Mouse (Mus musculus): ENCODE results near the gene Lgr6.

Gene Lgr6

DNA sequence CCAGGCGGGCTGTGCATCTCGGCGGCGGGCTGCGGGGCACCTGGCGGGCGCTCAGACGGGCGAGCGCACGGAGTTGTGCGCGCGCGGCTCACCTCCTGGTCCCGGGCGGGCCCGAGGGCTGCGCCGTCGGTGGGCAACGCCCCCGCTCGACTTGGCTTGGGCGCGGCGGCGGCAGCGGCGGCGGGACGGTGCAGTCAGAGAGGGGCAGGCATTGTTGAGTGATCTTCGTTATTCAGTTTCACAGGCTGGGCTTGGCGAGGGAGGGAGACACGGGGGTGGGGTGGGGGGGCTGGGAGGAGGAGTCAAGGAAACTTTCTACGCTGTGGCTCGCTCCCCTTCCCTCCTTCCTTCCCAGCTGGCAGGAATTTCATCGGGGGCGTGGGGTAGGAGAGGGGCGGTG, at the start of gene Lgr6:
TSS of gene Lgr6 (minus strand) at position 153 of the 400 bp plus-strand sequence.
- peak; percentile 55 to 68 for DNase-seq

DNA sequence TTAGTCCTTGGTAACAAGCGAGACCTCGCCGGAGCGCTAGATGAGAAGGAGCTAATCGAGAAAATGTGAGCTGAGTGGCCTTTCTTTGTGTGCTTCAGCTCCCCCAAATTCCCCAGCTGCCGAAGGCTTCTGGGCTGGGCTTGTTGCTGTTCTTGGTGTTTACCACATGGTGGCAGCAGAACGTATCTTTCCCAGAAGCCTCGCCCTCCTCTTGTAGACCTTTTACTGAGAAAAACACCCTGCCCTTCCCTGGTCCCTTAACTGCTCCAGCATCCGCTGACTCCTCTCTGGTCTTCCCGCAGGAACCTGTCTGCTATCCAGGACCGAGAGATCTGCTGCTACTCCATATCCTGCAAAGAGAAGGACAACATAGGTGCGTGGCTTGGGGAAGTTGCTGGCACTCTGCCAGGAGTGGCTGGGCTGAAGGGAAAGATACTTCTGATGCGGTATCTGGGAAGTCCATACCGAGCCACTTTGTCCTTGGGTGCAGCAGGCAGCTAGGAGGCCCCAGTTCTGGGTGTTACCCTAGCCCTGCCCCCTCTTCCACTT, 49.4 kb upstream of the Lgr6 start:
- DNase-seq, result peak; percentile 74 to 84

DNA sequence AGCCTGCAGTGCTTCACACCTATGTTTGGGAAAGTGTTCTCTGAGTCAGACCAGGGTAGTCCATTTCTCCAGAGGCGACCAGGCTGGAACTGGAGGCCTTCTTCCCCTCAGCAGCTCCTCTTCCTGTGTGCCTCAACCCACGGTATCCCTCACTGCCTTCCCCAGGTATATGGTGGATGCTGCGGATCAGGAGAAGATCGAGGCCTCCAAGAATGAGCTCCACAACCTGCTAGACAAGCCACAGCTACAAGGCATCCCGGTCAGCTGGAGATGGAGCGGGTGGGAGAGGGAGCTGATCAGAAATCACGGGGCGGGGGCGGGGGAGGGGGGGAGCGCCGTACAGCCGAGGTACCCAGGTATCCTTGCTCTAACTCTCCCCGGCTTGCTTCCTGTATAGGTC, 48.9 kb upstream of the Lgr6 start:
- no peak for DNase-seq

DNA sequence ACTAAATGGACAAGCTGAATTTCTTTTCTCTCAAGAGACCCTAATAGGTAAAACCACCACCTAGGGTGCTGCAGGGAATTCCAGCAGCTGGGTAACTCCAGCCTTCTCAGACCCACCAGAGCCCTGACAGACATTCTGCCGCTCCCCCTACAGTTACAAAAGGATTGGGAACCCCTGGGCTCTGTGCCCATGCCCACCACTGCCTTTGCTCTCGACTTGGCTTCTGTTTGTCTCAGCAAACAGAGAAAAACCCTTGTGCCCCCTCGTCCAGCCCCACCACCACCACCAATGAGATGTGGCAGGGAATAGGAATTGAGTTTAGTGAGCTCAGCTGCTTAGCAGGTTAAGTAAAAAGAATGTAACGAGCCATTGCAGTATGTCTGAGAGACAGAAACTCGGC, 43.9 kb upstream of the Lgr6 start:
- no peak for DNase-seq

DNA sequence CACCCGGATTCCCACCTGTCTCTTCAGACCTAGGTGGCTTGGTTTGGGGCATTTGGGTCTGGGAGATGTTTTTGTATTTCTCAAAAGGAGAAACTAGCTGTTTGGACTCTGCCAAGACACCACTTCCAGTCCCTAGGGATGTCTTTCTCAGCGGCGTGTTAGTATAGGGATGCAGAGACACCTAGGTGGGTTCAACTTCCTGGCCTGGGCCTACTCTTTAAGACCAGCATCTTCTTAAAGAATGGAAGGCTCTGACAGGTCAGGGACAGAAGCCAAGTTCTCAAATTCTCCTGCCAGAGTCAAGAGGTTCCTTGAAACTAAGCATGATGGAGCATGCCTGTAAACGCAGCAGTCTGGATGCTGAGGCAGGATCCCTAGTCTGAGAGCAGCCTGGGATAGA, 43.4 kb upstream of the Lgr6 start:
- no peak for DNase-seq

DNA sequence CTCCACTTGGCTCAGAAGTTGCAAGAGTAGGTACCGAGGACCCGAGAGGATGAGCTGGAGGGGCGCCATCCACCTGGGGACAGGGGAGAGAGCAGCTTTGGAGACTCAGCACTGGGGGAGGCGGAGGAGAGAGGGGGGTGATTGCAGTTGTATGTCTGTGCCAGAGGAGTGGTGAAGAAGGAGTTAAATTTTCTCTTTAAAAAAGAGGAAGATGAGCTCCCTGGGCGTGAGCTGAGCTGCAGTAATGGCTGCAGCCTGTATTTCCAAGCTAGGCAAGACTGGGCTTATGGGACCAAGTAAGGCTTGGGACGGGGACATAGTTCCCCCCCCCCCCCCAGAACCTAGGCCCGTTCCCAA, 42.6 kb upstream of the Lgr6 start:
- DNase-seq, result no peak

DNA sequence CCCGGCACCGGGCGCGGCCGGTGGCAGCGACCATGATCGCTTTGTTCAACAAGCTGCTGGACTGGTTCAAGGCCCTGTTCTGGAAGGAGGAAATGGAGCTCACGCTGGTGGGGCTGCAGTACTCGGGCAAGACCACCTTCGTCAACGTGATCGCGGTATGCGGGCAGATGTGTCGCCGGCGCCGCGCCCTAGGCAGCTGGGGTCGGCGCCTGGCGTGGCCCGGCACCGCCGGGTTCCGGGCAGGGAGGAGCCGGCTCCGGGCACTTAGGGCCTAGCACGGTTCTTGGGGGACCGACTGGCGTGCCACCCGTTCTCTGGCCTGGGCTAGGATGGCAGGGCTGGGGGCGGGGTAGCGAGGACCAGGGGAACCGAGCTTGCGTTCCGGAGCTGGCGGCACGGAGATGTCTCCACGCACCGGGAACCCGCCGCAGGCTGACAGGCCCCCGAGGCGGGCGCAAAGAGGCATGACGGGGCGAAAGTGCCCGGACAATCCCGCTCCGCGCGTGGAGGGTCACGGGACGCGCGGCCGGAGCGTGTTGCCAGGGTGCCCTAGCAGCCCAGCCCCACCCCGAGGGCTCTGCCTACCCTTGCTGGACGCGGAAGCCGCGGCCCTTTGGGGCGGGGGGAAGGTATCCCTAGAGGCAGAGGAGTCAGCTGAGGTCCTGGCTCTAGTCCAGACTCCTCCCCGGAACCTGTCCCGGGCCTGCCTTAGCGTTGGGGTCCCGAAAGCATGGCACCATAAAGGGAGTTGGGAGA, 42.0 kb upstream of the Lgr6 start:
- DNase-seq, result peak; percentile 88 to 93

DNA sequence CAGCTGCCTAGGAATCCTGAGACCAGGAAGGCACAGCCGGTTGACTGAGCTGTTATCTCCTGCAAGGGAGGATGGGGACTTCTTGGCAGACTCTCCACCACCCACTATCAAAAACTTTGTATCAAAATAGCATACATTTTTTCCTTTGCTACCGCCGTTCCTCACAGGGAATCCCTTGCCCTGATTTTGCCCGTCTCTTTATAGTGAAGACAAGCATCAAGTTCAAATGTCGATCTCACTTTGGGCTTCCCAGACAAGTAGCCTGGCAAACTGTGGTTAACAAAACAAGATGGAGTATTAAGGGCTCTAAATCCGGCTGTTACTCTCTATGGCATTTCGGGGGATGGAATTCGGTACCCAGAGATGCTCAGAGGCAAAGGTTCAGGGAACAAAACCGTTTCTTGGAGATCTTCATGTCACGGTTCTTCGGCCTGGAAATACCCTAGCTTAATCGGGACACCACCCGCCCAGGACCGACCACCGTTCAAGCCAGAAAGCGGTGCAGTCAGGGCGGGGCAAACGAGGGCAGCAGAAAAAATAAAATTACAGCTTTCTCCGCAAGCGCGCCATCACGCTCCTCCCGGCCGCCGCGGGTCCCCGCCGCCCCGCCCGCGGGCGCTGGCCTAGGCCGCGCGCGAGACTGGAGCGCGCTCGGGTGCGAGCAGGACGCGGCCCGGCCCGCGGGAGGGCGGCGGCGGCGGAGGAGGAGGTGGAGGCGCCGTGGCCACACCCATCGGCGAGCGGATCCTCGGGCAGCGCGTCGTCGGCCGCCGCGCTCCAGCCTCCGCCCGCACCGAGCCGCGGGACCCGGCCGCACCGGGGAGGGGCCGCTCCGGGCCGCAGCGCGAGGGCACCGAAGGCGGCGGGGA, 41.2 kb upstream of the Lgr6 start, which contains the start of gene Arl8a:
TSS of gene Arl8a (plus strand) at position 748 of the 869 bp plus-strand sequence.
- peak; percentile 87 to 93 for DNase-seq

DNA sequence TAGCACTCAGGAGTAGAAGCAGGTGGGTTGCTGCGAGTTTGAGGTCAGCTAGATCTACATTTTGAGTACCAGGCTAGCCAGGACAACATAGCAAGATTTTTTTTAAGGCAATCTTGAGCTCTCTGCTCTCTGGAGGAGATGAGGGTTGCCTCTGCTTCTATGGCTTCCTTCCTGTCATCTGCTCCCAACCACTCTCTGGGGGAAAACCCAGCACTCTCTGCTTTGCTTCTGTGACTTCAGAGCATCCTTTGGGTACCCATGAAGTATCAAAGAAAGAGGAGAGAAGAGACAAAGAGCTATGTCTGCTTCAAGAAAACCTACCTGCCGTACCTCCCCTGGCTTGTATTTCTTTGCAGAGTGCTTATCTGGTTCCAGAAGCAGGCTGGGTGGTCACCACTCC, 38.9 kb upstream of the Lgr6 start:
- no peak for DNase-seq

DNA sequence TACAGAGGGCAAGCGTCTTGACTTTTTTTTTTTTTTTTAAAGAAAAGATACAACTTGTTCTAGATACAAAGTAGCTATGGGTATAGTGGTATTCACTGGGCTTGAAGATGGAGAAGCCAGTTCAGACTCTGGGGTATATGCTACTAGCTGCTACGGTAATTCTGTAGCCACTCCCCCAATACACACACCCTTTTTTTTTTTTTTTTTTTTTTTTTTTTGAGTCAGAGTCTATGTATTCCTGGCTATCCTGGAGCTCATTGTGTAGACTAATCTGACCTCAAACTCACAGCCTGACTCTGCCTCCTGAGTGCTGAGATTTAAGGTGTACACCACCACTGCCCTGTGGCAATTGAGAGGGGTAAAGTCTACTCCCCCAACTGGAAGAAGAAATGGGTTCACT, 37.4 kb upstream of the Lgr6 start:
- no peak for DNase-seq

DNA sequence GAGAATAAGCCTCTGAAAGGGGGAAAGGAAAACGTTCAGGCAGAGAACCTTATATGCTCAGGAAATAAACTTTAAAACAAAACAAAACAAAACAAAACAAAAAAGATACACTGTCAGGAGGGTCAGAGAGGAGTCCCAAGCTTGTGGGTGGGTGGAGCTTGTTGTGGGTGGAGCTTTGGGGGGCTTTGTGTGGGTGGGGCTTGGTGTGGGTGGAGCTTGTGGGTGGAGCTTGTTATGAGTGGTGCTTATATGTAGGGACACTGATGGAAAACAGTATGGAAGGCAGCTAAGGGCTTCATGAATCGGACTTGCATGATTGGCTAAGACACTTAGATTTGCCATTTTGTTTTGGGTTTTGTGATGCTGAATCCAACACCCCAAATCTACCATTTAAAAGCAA, 34.8 kb upstream of the Lgr6 start:
- no peak for DNase-seq

DNA sequence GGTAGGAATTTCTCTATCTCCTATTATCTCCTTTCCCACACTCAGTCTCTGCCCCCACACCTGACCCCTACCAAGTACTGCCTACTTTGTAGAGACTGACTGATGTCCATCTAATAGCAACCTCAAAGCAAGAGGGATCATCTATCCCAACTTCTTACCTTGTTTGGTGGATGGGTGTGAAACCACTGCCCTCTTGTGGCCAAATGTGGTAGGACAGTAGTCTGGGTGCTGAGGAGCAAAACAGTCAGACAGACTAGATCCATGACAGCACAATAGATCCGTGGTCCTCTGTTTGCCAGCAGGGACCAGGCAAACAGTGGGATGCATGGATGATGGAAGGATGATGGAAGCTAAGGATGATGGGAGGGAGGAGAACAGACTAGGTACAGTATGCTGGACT, 31.4 kb upstream of the Lgr6 start:
- DNase-seq, result peak; percentile 78 to 79

DNA sequence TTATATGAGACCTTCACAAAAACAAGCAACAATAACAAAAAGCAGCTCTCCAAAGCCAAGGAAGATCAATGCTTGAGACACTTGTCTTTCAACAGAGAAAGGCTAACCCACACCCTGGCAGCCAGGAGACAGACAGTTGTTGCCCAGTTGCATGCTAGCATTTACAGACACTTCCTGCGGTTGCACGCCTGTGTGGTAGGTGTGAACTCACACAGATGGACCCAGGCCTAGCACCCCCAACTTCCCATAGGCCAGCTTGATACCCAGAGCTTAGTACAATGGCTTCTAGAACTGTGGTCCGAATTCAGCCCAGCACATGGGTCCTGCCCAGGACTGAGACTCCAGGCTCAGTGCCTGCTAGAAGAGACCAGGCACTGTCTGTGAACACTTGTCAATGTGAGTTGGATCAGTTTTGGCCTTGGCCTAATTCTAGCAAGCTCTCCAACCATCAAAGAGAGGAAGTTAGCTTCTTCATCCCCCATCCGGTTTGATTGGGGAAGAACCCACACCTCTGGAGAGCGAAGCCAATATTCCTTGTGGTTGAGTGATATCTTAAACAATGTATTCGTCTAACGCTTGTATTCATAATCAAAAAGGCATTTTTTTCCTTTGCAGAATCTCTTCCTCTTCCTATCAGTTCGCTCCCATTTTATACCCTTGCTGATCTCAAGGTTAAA, 30.2 kb upstream of the Lgr6 start:
- DNase-seq, result no peak

DNA sequence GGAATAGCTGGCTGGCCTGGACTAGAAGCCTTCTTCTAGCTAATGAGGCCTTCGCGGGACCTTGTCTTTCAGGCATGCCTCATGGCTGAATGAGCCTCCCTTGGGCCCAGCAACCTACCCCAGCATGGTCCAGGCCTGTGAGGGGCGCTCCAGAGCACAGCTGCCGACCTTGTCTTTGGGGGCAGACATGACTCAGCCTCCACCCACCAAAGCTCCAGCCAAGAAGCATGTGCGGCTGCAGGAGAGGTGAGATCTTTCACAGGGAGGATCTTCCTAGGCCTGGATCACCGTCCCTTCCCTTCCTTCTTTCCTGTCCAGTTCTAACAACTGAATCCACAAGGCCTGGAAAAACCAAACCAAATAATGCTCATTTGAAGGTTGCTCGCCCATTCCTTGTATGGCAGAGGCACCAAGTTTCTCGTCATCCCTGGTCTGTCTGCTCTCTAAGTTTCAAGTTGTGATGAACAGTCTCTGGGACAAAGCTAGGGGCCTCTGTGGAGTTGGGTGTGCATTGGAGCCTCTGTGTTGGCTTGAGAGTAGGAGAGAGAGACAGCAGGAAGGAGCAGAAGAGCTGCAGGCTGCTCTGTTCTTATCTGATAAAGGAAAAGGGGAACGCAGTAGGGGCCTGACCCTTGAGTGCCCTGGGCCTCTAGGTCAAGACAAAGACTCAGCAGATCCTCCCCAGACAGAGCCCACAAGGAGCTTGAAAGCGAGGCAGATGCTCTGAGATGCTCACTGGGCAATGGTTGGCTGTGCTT, 28.8 kb upstream of the Lgr6 start:
- DNase-seq, result no peak

DNA sequence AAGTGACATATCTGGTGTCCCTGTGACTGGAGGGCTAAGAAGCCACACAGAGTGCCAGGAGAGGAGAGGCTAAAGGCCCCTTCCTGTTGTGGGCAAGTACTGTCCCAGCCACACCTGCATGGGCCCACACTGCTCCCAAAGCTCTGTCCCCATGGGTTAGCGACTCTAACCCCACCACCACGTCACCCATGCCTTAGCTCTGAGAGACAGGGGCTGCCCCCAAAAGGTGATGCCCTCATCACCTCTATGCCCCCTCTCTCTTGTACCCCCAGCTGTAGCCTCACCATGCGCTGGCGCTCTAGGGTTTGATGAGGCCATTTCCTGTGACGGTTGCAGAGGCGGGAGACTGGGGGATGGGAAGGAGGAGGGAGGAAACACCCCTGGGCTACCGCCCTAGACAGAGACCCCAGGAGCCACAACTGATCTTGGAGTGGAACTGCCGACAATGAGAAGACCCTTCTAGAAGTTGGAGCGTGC, 27.9 kb upstream of the Lgr6 start:
- DNase-seq, result peak in 1 of 2 experiments; percentile 17

DNA sequence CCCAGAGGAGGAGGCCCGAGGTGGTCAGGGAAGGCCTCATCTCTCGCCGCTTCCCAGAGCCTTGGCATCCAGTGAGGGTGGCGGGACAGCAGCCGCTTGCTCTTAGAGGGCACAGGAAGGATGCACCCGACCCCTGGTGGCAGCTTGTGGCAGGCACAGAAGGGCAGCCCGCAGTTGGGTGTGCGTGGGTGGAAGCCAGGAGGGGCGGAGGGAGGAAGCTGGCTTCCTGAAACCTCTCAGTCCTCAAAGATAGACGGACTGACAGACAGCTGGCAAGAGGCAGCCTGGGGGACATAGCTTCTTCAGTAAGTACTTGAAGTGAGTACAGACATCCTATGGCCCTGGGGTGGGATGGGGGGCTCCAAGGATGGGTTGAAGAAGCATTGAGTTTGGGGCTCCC, 27.4 kb upstream of the Lgr6 start, which contains the start of gene Ptpn7:
TSS of gene Ptpn7 (plus strand) at position 228 of the 400 bp plus-strand sequence.
- peak; percentile 86 to 91 for DNase-seq

DNA sequence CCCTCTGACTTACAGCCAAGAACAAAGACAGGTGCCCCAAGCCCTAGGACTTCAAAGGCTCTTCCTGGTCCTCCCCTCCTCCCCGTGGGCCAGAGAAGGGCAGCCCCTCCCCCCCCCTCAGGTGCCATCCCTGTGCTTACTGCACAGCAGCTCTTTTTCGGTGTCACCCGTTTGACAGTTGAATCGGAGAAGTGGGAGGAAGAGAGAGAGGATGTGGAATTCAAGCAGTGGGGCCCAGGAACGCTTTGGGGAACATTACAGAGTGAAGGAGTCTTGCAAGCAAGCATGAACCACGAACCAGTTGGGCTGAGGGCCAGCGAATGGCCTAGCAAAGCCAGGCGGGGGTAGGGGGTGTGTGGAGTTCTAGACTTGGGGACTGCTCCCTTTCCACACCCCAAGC, 26.5 kb upstream of the Lgr6 start:
- DNase-seq, result peak in 1 of 2 experiments; percentile 30

DNA sequence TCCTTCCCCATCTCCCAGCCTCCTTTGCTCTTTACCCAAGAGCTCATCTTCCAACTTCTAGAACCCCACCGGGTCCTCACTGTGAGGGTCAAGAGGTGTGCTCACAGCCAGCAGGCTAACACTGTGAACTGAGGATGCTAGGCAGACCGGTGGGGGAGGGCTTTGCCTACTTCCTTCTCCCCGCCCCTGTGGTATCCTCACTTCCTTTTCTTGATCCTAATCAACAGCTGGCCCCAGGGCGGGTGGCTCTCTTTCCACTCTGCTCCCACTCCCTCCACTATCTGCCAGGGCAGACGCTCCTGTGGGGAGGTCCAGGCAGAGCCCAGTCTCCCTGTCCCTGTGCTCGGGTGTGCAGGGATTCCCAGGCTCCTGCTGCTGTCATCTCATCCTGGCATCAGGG, 26.0 kb upstream of the Lgr6 start:
- DNase-seq, result peak; percentile 45 to 61

DNA sequence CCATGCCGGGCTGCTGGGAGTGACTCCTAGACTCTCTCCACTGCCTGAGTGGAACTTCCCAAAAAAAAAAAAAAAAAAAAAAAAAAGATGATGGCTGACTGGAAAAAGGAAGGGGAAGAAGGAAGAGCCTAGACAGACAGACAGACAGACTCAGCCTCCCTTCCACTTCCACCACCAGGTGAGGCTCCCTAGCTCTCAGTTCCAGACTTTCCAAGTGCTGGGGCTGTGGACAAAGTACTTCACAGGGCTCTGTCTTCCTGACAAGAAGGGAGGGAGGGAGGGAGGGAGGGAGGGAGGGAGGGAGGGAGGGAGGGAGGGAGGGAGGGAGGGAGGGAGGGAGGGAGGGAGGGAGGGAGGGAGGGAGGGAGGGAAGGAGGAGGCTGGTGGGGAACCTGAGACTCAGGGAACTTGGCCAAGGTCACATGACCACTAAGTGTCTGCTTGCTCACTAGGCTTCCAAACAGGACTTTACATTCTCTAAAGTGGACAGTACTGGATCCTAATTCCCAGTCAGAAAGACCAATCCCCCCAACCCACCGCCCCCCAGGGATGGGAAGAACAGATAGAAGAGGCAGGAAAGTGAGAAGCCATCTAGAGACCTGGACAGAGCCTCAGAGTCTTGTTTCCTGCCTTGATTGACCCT, 25.4 kb upstream of the Lgr6 start:
- peak in 1 of 2 experiments; percentile 19 for DNase-seq

DNA sequence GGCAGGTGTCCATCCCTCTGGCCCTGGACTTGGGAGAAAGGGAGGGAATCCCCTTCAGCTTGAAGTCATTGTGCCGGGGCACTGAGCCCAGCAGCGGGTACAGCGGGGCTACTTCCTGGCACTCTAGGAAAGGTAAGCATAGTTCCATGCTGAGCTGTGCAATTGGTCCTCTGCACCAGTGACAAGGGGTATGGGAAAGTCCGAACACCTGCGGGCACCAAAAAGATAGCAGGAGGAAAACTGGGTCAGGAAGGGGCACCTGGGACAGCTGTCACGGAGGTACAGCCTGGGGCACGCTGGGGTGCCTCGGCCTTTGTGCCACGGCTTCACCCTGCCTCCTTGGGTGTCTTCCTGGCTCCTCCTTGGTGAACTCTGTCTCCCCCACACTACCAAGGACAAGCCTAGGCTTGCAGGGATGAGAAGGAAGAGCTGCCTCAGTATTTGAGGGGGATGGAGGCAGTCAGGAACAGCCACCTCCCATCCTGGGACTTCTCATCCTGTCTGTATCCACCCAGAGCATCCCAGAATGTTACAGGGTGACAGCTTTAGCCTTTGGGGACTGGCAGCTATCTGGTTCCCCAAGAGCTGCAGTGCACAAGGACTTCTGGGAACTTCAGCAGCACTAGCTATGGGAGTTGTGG, 24.6 kb upstream of the Lgr6 start:
- DNase-seq, result no peak

DNA sequence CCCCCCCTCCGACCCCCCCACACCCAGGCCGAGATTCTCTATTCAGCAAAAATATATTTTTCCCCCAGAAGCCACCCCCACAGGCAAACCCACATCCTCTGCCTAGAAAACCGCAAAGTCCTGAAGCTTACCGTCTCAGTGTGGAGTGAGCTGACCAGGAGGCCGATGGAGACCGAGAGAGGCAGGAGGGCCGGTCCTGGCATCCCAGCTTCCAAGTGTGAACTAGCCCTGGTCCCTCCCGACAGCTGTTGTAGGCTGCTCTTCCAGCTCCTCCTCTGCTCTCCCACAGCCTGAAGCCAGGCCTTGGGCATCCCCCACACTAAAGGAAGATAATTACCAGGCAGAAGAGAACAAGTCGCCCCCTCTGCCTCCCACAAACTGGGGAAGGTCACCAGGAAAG, 23.9 kb upstream of the Lgr6 start:
- DNase-seq, result peak; percentile 43 to 62

All from kidney, postnatal 4 days (tissue).